Mouse (Mus musculus): ENCODE results near the gene Zdhhc13.

- TF ChIP-seq CTCF (IDR thresholded peaks at IDR 0.05; ENCODE audit: insufficient read depth, low read length) (no peak), POLR2A (IDR thresholded peaks at IDR 0.05; ENCODE audit: borderline replicate concordance, extremely low read depth, low read depth, low read length) (no peak)
Measured at GRCm38 (mm10) chr7:48810652-48811051, 21.8 kb downstream of the Zdhhc13 start.
